Mouse (Mus musculus) lung, adult 2 months (tissue): Measurements from ENCODE around the gene Cdkl5.

Source experiments
- CTCF ChIP-seq: fragments of 200-500 bp; IDR thresholded peaks from 2 replicates; pipeline ENCODE4 v1.5.1; 2011; ENCODE audit warnings: mild to moderate bottlenecking, low read length, control low read depth; ENCODE audit not compliant: insufficient read depth
- POLR2A ChIP-seq: fragments of 200-500 bp; IDR thresholded peaks from 2 replicates; pipeline ENCODE4 v1.6.1; 2011; ENCODE audit warnings: low read depth, mild to moderate bottlenecking, control low read depth, low read length, borderline replicate concordance; ENCODE audit errors: extremely low read depth

DNA sequence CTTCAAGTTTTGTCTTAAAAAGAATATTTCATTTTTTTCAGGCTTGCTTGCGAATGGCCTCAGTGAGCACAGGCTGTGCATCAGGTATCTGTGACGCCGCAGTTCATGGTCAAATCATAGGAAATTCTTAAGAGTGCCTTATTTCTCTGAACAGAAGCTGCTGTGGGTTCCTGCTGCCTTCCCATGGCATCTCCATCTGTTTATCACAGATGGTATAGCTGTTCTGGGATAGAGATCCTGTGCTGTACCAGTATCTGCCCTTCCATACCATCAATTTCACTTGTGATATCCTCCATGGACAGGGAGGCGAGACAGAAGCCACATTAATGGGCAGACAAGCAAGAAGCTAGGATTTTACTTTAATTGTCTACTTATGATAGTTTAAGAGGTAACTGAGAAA, 127.9 kb downstream of the Cdkl5 start:
- TF ChIP-seq CTCF, result no peak
- no peak for TF ChIP-seq POLR2A
